Comparison of ENCODE assay signal across 8 mouse cellular contexts in genomic region chr5:45278005-45278432, GRCm38 (mm10).
A peak's percentile ranks its signal among the peaks of the same experiment; 100 is the strongest.
DNase-seq lines count a peak whose midpoint lies in the region; ATAC-seq lines count a peak whose summit lies in the region.

No protein-coding gene starts in this region.

- no peaks in the 10 kb centered on the region for H3K9me3 ChIP-seq in embryonic facial prominence, embryonic 15.5 days (replicated peaks)
- H3K9me3 ChIP-seq in midbrain, embryonic 14.5 days (ENCODE audit: control insufficient read depth, low read length), result no peaks in the 10 kb centered on the region

- ATAC-seq in embryonic facial prominence, embryonic 15.5 days (ENCODE audit: insufficient number of reproducible peaks, low FRiP score, low TSS enrichment, low read depth), result peak; percentile 39; the same call in 1 of the 2 replicates
- no peak; the same call in 1 of the 2 replicates for ATAC-seq in midbrain, embryonic 14.5 days (ENCODE audit: low FRiP score, low TSS enrichment)

- 0 out of 2 replicates have a peak overlapping the region, but pooled peaks have one; percentile 44 for H3K27ac ChIP-seq in embryonic facial prominence, embryonic 15.5 days (replicated peaks)
- H3K27ac ChIP-seq in midbrain, embryonic 14.5 days (replicated peaks; ENCODE audit: low read depth, low read length), result peak overlapping the region; percentile 78

- peak; percentile 4 to 23 for DNase-seq in layer of hippocampus, postnatal 14 days (ENCODE audit: low spot score in 2 of 2)
- no peak for DNase-seq in layer of hippocampus, adult 11-12 months (ENCODE audit: low spot score)
- DNase-seq in kidney, postnatal 14 days, result peak; percentile 34
- peak; percentile 70 for DNase-seq in midbrain, embryonic 14.5 days
- DNase-seq in thymus, postnatal 25 days, result no peak
- no peak for DNase-seq in spleen, adult 18-20 months
- no peak for DNase-seq in frontal cortex, postnatal 10 days (ENCODE audit: low spot score in 2 of 2)

- H3K27me3 ChIP-seq in embryonic facial prominence, embryonic 15.5 days, result no peaks in the 10 kb centered on the region
- H3K27me3 ChIP-seq in midbrain, embryonic 14.5 days (ENCODE audit: control insufficient read depth, insufficient read depth, low read length), result no peaks in the 10 kb centered on the region

- H3K4me3 ChIP-seq in embryonic facial prominence, embryonic 15.5 days (replicated peaks), result peak overlapping the region; percentile 37
- H3K4me3 ChIP-seq in midbrain, embryonic 14.5 days (replicated peaks; ENCODE audit: low read depth, low read length), result peak overlapping the region; percentile 29

- no peaks in the 10 kb centered on the region for H3K4me1 ChIP-seq in embryonic facial prominence, embryonic 15.5 days
- peaks cover 12% of the 10 kb centered on the region; the same call in 1 of the 2 replicates for H3K4me1 ChIP-seq in midbrain, embryonic 14.5 days (ENCODE audit: control insufficient read depth, insufficient read depth, low read length)

- WGBS in embryonic facial prominence, embryonic 15.5 days, result 1% methylated on average over 10 of the region's 10 CpGs
- WGBS in midbrain, embryonic 14.5 days, result under 1% methylated on average over 10 of the region's 10 CpGs

- H3K36me3 ChIP-seq in embryonic facial prominence, embryonic 15.5 days, result no peaks in the 10 kb centered on the region
- no peaks in the 10 kb centered on the region for H3K36me3 ChIP-seq in midbrain, embryonic 14.5 days (ENCODE audit: control insufficient read depth, insufficient read depth, low read length)

- H3K9ac ChIP-seq in embryonic facial prominence, embryonic 15.5 days, result no peak overlapping the region
- H3K9ac ChIP-seq in midbrain, embryonic 14.5 days (replicated peaks; ENCODE audit: low read length), result peak overlapping the region; percentile 44; the same call in 1 of the 2 replicates

- H3K4me2 ChIP-seq in embryonic facial prominence, embryonic 15.5 days (replicated peaks), result peak overlapping the region; percentile 55
- H3K4me2 ChIP-seq in midbrain, embryonic 14.5 days (ENCODE audit: low read length), result peak overlapping the region; percentile 61

Comparison
In these comparisons a context has a peak if more than half of its experiments do, and no peak if none do; other contexts are left out.
1. DNase-seq: peak in layer of hippocampus, postnatal 14 days (2 of 2), kidney, postnatal 14 days (single experiment) and midbrain, embryonic 14.5 days (single experiment); none in layer of hippocampus, adult 11-12 months (single experiment), thymus, postnatal 25 days (single experiment), spleen, adult 18-20 months (0 of 2) and frontal cortex, postnatal 10 days (0 of 2).